Mouse (Mus musculus): ENCODE data around the gene Anks4b. TPM values are rescaled to one million over a fixed set of nuclear protein-coding genes. Genes with fewer than 3 reads are reported as not detected.

The Anks4b gene
- total RNA-seq (2014; rRNA removed) (not detected in 2 replicates), polyA plus RNA-seq (2015; fragmentation: Nextera tagmentation; extraction: Ambion mirVana) (not detected in 2 replicates)

GRCm38 (mm10) chr7:120173603-120174244, at the start of gene Anks4b:
Gene Anks4b (plus strand): TSS chr7:120173858.
- Histone ChIP-seq H3K36me3 (ENCODE audit: insufficient read depth, low read length) (no peaks in the 10 kb centered on the region), H3K27me3 (ENCODE audit: insufficient read depth, low read length) (no peaks in the 10 kb centered on the region), H3K9me3 (ENCODE audit: low read length) (no peaks in the 10 kb centered on the region), H3K27ac (no peak within 1 kb of the TSS), H3K4me3 (ENCODE audit: low read length) (no peak within 1 kb of the TSS), H3K4me1 (ENCODE audit: insufficient read depth, low read length) (no peaks in the 10 kb centered on the region), H3K9ac (replicated peaks; ENCODE audit: low read length) (no peak within 1 kb of the TSS), H3K4me2 (ENCODE audit: low read depth, low read length) (no peak within 1 kb of the TSS)
- TF ChIP-seq CTCF (IDR thresholded peaks at IDR 0.05; ENCODE audit: low read depth): no peak
- DNase-seq (ENCODE audit: low spot score): no peak
- WGBS: 87% methylated on average over 10 of the region's 10 CpGs
- ATAC-seq: no peak

GRCm38 (mm10) chr7:120124844-120125243, 48.8 kb upstream of the Anks4b start:
- WGBS: 2% methylated on average over 3 of the region's 3 CpGs
- Histone ChIP-seq H3K4me1 (ENCODE audit: insufficient read depth, low read length) (no peaks in the 10 kb centered on the region), H3K9me3 (ENCODE audit: low read length) (no peaks in the 10 kb centered on the region), H3K27me3 (ENCODE audit: insufficient read depth, low read length) (no peaks in the 10 kb centered on the region), H3K4me3 (ENCODE audit: low read length) (no peak overlapping the region), H3K4me2 (ENCODE audit: low read depth, low read length) (no peak overlapping the region), H3K36me3 (ENCODE audit: insufficient read depth, low read length) (no peaks in the 10 kb centered on the region), H3K27ac (no peak overlapping the region), H3K9ac (replicated peaks; ENCODE audit: low read length) (no peak overlapping the region)
- ATAC-seq (peak; percentile 93), DNase-seq (ENCODE audit: low spot score) (peak; percentile 88)
- peak; percentile 95 for TF ChIP-seq CTCF (IDR thresholded peaks at IDR 0.05; ENCODE audit: low read depth)

DNA sequence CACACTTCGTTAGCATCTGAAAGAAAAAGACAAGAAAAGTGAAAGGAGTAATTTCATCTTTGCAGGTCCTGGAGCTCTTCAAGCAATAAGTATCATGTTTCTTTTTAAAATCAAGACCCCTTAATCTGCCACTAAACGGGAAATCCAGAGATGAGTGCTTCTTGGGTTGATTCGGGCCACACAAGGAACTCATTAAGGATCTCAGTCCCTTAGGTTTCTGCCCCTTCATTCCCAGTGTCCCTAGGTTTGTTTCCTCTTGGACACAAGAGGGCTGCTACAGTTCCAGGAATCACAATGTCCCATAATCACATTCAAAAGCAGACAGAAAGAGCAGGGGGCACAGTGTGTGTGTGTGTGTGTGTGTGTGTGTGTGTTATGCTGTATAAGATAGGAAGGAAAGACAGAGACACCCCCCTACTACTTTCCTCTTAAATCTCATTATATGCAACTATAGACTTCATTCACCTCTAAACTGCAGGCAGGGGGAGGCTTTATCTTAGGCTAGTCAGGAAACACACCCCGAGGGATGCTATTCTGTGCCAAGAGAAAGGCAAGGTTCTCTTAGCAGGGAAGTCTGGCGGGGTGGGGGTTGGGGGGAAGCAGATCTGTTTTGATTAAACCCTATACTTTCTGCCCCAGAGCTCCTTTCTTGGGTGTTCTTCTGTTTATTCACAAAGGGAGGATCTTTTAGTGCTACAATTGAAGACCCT, 46.5 kb upstream of the Anks4b start:
- Histone ChIP-seq H3K4me1 (ENCODE audit: insufficient read depth, low read length) (no peaks in the 10 kb centered on the region), H3K9me3 (ENCODE audit: low read length) (no peaks in the 10 kb centered on the region), H3K27ac (no peak overlapping the region), H3K4me2 (ENCODE audit: low read depth, low read length) (no peak overlapping the region), H3K27me3 (ENCODE audit: insufficient read depth, low read length) (no peaks in the 10 kb centered on the region), H3K4me3 (ENCODE audit: low read length) (no peak overlapping the region), H3K36me3 (ENCODE audit: insufficient read depth, low read length) (no peaks in the 10 kb centered on the region), H3K9ac (replicated peaks; ENCODE audit: low read length) (no peak overlapping the region)
- ATAC-seq (no peak), DNase-seq (ENCODE audit: low spot score) (no peak)
- 43% methylated on average over 5 of the region's 5 CpGs for whole genome bisulfite sequencing
- no peak for TF ChIP-seq CTCF (IDR thresholded peaks at IDR 0.05; ENCODE audit: low read depth)

DNA sequence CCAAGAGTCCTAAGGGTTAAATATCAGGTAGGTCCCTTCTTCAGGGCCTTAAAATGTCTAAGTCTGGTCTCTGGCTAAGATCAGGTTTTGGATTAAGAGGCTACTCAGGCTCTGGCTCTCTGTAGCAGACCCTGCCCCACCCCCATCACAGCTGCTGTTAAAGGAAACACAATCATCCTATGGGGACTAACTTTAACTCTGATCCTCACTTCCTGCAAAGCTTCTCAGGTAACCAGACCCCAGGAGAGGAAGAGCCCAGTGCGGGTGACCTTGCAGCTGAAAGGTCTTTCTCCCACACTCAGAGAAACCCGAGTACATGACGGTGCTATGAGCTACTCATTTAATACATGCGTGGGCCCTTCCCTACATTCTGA, 46.0 kb upstream of the Anks4b start:
- H3K4me3 ChIP-seq (ENCODE audit: low read length): no peak overlapping the region
- no peaks in the 10 kb centered on the region for H3K36me3 ChIP-seq (ENCODE audit: insufficient read depth, low read length)
- H3K27me3 ChIP-seq (ENCODE audit: insufficient read depth, low read length): no peaks in the 10 kb centered on the region
- H3K4me1 ChIP-seq (ENCODE audit: insufficient read depth, low read length): no peaks in the 10 kb centered on the region
- ATAC-seq (no peak), DNase-seq (ENCODE audit: low spot score) (no peak)
- H3K27ac ChIP-seq: no peak overlapping the region
- no peak overlapping the region for H3K9ac ChIP-seq (replicated peaks; ENCODE audit: low read length)
- WGBS: 57% methylated on average over 4 of the region's 4 CpGs
- no peak overlapping the region for H3K4me2 ChIP-seq (ENCODE audit: low read depth, low read length)
- TF ChIP-seq CTCF (IDR thresholded peaks at IDR 0.05; ENCODE audit: low read depth): no peak
- no peaks in the 10 kb centered on the region for H3K9me3 ChIP-seq (ENCODE audit: low read length)

- no peaks in the 10 kb centered on the region for H3K36me3 ChIP-seq (ENCODE audit: insufficient read depth, low read length)
- H3K9ac ChIP-seq (replicated peaks; ENCODE audit: low read length): no peak overlapping the region
- DNase-seq (ENCODE audit: low spot score): no peak
- ATAC-seq: no peak
- H3K27ac ChIP-seq: no peak overlapping the region
- H3K9me3 ChIP-seq (ENCODE audit: low read length): no peaks in the 10 kb centered on the region
- H3K4me3 ChIP-seq (ENCODE audit: low read length): no peak overlapping the region
- TF ChIP-seq CTCF (IDR thresholded peaks at IDR 0.05; ENCODE audit: low read depth): no peak
- no peak overlapping the region for H3K4me2 ChIP-seq (ENCODE audit: low read depth, low read length)
- H3K4me1 ChIP-seq (ENCODE audit: insufficient read depth, low read length): no peaks in the 10 kb centered on the region
- WGBS: 53% methylated on average over 4 of the region's 4 CpGs
- H3K27me3 ChIP-seq (ENCODE audit: insufficient read depth, low read length): no peaks in the 10 kb centered on the region
Measured at GRCm38 (mm10) chr7:120128951-120129350, 44.7 kb upstream of the Anks4b start.

- H3K4me3 ChIP-seq (ENCODE audit: low read length): no peak overlapping the region
- 83% methylated on average over 1 of the region's 1 CpGs for WGBS
- TF ChIP-seq CTCF (IDR thresholded peaks at IDR 0.05; ENCODE audit: low read depth): no peak
- H3K9ac ChIP-seq (replicated peaks; ENCODE audit: low read length): no peak overlapping the region
- H3K27ac ChIP-seq: no peak overlapping the region
- H3K4me2 ChIP-seq (ENCODE audit: low read depth, low read length): no peak overlapping the region
- DNase-seq (ENCODE audit: low spot score): no peak
- H3K9me3 ChIP-seq (ENCODE audit: low read length): no peaks in the 10 kb centered on the region
- H3K36me3 ChIP-seq (ENCODE audit: insufficient read depth, low read length): no peaks in the 10 kb centered on the region
- no peaks in the 10 kb centered on the region for H3K27me3 ChIP-seq (ENCODE audit: insufficient read depth, low read length)
- no peaks in the 10 kb centered on the region for H3K4me1 ChIP-seq (ENCODE audit: insufficient read depth, low read length)
- ATAC-seq: no peak
Measured at GRCm38 (mm10) chr7:120142743-120143142, 30.9 kb upstream of the Anks4b start.

GRCm38 (mm10) chr7:120145191-120145590, 28.5 kb upstream of the Anks4b start, which contains the start of gene Zp2:
Gene Zp2 (minus strand): TSS chr7:120145291.
- no peak within 1 kb of the TSS for H3K27ac ChIP-seq
- H3K4me3 ChIP-seq (ENCODE audit: low read length): no peak within 1 kb of the TSS
- H3K4me2 ChIP-seq (ENCODE audit: low read depth, low read length): no peak within 1 kb of the TSS
- no peaks in the 10 kb centered on the region for H3K27me3 ChIP-seq (ENCODE audit: insufficient read depth, low read length)
- ATAC-seq: no peak
- DNase-seq (ENCODE audit: low spot score): no peak
- WGBS: 78% methylated on average over 9 of the region's 9 CpGs
- no peaks in the 10 kb centered on the region for H3K4me1 ChIP-seq (ENCODE audit: insufficient read depth, low read length)
- H3K9me3 ChIP-seq (ENCODE audit: low read length): no peaks in the 10 kb centered on the region
- TF ChIP-seq CTCF (IDR thresholded peaks at IDR 0.05; ENCODE audit: low read depth): no peak
- H3K9ac ChIP-seq (replicated peaks; ENCODE audit: low read length): no peak within 1 kb of the TSS
- H3K36me3 ChIP-seq (ENCODE audit: insufficient read depth, low read length): no peaks in the 10 kb centered on the region

Measured in hindbrain, postnatal 0 days (tissue).